ENCODE assay signal across 10 mouse cellular contexts in the genomic region with DNA sequence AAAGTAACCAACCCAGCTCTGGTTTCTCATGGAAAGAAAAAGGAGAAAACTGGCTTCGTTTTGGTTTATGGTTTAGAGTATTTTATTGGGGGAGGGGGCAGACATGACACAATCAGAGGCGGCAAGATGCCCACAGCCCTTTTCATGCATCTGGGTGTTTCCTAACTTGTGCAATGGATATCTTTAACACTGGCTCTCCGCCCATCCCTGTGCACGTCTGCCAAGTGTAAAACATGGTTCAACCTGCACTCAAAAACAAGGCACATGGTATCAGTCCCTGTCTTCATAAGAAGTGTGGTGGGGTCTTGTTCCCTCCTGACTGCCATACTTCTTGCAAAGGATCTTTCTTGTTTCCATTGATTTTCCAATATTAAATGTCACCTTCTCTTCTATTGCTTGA.
"Had no signal": no experiment of that assay in that cellular context is flagged by ENCODE, and none has a peak within 500 bp of the region (broad histone marks: within the 10 kb centered on the region; RNA-seq: fewer than 3 reads in every experiment).

No protein-coding gene starts in this region.

- DNase-seq: kidney, adult 2 months; kidney, postnatal 25 days; layer of hippocampus, adult 9-11 months; liver, embryonic 13.5 days; lung, adult 2 months; lung, postnatal 14 days; lung, postnatal 4 days; midbrain, embryonic 14.5 days; thymus, adult 2 months; thymus, postnatal 25 days had no signal
